Mouse (Mus musculus): Measurements from ENCODE around the gene Pde3a.

DNA sequence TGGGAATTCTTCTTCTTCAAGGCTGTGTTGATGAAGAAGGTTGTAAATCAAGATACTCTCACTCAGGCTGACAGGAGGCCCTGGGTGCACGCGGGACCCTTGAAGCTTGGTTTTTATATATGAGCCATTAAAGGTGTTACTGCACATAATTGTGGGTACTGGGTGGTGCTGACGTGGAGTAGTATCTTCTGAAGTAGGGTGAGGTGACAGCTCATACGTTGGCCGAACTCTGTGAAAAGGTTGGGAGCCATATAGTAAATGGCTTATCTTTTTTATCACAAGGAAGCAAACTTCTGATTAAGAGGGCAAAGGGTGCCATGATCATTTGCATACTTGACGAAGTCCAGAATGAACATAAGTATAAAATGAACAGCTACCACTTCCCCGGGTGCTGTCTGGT is 3.5 kb downstream of the Pde3a start:
- TF ChIP-seq CTCF (IDR thresholded peaks at IDR 0.05; ENCODE audit: low read depth): no peak
- no peak for TF ChIP-seq EP300 (optimal IDR thresholded peaks at IDR 0.05)

All from stomach, postnatal 0 days (tissue).